Mouse (Mus musculus): Measurements from ENCODE around the gene Luzp1. TPM values are rescaled to one million over a fixed set of nuclear protein-coding genes. Genes with fewer than 3 reads are reported as not detected.
A peak's percentile ranks its signal among the peaks of the same experiment; 100 is the strongest.

The Luzp1 gene
- total RNA-seq, 2 experiments from 2014 or later = 80.6 to 95.8 TPM

DNA sequence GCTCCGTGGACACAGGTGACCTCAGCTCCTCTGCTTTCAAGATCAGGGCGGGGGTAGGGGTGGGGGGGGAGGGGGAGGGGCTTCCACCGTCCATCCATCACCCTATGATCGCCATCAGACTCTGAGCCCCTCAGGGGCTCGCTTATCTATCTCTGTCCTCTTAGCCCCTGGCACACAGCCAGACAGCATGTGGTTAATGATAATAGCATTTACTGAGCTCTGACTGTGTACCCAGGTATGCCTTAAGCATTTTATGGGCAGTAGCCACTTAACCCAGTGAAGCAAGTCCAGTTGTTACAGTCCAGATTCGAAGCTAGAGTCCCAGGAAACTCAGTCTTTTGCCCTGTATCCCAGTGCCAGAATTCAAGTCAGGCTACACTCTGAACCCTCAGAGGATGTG lies 18.0 kb upstream of the Luzp1 start:
- DNase-seq (ENCODE audit: low spot score in 2 of 2) = no peak
- Histone ChIP-seq H3K4me3 (no peak overlapping the region), H3K27ac (no peak overlapping the region)
- no peak for TF ChIP-seq CTCF (conservative IDR thresholded peaks at IDR 0.05)

DNA sequence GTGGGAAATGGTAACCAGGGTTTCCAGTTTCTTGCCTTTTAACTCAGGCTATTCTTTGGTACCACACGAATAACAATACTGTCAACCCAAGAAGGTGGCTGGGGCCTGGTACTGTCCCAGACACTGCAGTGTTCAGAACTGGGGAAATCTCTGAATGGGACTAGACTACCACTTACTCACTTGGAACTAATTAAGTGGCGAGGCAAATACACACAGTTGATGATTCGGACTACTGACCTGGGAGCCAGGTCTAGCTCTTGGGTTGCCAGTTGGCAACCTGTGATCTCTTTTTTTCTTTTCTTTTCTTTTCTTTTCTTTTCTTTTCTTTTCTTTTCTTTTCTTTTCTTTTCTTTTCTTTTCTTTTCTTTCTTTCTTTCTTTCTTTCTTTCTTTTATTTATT lies 17.3 kb upstream of the Luzp1 start:
- DNase-seq (ENCODE audit: low spot score in 2 of 2) = no peak
- no peak overlapping the region for H3K27ac ChIP-seq
- no peak for TF ChIP-seq CTCF (conservative IDR thresholded peaks at IDR 0.05)

DNA sequence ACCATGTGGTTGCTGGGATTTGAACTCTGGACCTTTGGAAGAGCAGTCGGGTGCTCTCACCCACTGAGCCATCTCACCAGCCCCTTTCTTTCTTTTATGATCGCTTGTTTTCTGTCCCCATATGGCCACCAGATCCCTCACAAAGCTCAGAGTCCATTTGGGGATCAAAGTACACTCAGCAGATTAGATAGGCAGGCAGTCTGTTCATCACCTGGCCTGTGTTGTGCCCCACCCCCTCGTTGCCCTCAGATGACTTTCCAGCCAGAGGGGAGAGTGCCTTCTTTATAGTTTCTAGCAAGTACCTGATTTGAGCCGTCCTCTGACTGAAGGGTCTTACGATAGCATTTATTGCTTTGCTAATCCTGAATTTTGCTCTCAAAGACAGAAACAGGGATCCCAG lies 16.8 kb upstream of the Luzp1 start:
- H3K4me3 ChIP-seq = no peak overlapping the region
- no peak overlapping the region for H3K27ac ChIP-seq
- TF ChIP-seq CTCF (conservative IDR thresholded peaks at IDR 0.05) = no peak
- no peak for DNase-seq (ENCODE audit: low spot score in 2 of 2)

More for the DNA sequence above, 17.3 kb upstream of the Luzp1 start:
- no peak overlapping the region for H3K4me3 ChIP-seq

DNA sequence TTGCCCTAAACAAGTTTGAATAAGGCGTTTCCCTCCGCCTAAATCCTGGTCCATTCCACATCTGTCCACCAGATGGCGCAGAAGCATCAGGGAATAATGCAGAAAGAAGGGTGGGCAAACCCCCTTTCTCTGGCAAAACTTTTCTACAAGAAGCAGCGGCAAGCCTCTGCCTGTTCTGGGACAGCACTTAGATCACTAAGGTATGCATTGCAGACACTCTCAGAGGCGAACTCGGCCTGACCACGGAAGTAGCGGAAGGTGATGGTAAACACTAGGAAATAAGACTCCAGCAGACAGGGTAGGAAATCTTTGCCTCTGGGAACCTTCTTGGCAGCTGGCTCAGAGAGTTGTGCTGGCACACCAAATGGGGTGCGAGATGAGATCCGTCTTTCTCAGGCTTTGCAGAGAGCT lies 14.7 kb upstream of the Luzp1 start:
- Histone ChIP-seq H3K4me3 (peak overlapping the region; percentile 39), H3K27ac (no peak overlapping the region)
- DNase-seq (ENCODE audit: low spot score in 2 of 2) = peak; percentile 54 to 84
- TF ChIP-seq CTCF (conservative IDR thresholded peaks at IDR 0.05) = peak; percentile 94

DNA sequence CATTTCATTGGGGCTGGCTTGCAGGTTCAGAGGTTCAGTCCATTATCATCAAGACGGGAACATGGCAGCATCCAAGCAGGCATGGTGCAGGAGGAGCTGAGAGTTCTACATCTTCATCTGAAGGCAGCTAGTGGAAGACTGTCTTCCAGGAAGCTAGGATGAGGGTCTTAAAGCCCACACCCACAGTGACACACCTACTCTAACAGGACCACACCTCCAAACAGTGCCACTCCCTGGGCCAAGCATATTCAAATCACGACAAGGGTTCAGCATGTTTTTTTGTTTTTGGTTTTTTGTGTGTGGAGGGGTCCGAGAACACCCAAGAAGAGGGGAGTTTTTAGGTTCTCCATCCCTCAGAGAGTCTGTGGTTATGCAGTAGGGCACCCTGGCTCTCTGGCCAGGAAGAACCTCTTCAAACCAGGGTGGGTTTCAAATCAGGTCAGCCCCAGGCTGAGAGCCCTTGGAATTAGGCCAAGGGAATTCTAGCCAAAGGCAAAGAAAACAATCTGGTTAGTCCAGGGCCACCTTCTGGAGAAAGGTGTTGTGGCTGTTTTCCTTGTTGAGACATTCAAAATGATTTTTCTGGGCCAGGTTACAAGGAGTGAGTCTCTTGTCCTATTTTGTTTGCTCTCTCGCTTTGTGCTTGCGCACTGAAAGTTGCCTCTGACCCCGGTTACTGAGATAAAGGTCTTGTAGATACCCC lies 12.9 kb upstream of the Luzp1 start:
- no peak for DNase-seq (ENCODE audit: low spot score in 2 of 2)
- H3K4me3 ChIP-seq = no peak overlapping the region
- no peak overlapping the region for H3K27ac ChIP-seq
- TF ChIP-seq CTCF (conservative IDR thresholded peaks at IDR 0.05) = no peak

DNA sequence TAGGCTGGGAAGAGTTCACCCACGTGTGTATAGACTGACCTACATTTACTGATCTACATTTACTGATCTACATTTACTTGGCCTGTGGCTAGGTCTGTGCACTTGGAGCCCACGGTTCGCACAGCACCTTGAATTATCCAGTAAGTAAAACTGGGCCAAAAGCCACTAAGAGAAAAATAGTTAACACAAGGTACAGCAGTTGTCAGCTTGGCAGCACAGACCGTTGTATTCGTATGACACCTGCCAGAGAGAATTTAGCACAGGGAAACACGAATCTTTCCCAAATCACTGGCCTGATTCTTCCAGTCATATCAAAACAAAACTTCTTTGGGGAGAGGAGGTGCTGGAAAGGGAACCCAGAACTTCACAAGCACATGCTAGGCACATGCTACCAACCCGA lies 11.3 kb upstream of the Luzp1 start:
- TF ChIP-seq CTCF (conservative IDR thresholded peaks at IDR 0.05) = no peak
- DNase-seq (ENCODE audit: low spot score in 2 of 2) = no peak
- no peak overlapping the region for H3K4me3 ChIP-seq
- no peak overlapping the region for H3K27ac ChIP-seq

DNA sequence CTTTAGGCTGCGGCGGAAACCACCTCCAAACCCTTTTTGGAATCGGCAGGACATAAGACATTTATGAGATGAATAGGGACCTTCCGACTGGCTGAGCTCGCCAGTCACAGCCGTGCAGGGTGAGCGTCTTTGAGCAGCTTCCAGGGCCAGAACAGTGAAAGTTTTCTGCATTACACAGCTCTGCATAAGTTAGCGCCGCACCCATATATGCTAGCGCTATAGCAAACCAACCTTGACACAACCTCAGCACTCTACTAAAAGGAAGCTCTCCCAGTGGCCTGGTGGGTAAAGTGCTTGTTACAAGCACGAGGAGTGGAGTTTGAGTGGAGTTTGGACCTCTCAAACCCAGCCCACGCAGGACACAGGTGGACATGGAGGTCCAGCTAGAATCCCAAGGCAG lies 10.4 kb upstream of the Luzp1 start:
- H3K4me3 ChIP-seq = no peak overlapping the region
- H3K27ac ChIP-seq = no peak overlapping the region
- no peak for TF ChIP-seq CTCF (conservative IDR thresholded peaks at IDR 0.05)
- no peak for DNase-seq (ENCODE audit: low spot score in 2 of 2)

DNA sequence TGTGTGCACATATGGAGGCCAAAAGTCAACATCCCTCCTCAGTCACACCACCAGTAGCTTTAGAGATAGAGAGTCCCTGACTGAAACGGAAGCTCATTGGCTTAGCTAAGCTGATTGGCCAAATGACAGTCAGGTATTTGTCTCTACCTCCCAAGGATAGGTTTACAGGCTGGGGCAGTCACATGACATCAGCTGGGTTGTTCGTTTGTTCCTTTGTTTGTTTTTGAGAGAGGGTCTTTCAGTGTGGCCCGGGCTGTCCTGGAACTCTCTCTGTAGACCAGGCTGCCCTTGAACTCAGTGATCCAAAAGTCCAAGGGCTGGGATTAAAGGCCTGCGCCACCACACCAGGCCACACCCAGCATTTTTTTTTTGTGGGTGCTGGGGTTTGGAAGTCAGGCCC lies 8.4 kb upstream of the Luzp1 start:
- H3K4me3 ChIP-seq = no peak overlapping the region
- H3K27ac ChIP-seq = peak overlapping the region; percentile 98; the same call in 1 of the 2 replicates
- DNase-seq (ENCODE audit: low spot score in 2 of 2) = no peak
- TF ChIP-seq CTCF (conservative IDR thresholded peaks at IDR 0.05) = no peak

DNA sequence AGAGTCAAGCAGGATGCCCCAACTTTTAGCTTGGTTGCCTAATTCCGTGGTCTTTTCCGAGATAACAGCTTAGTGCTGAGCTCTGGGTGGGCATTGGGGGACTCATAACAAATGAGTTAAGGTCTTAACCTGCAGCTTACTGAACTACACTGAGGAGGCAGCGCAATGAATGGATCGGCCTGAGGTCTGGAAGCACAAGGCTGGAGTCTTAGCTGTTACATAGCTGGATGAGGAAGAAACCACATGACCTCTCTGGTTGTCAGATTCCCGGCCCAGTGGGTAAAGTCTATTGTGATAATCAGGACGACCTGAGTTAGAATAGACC lies 7.8 kb upstream of the Luzp1 start:
- DNase-seq (ENCODE audit: low spot score in 2 of 2) = no peak
- Histone ChIP-seq H3K4me3 (peak overlapping the region; percentile 85), H3K27ac (peak overlapping the region; percentile 98)
- no peak for TF ChIP-seq CTCF (conservative IDR thresholded peaks at IDR 0.05)

DNA sequence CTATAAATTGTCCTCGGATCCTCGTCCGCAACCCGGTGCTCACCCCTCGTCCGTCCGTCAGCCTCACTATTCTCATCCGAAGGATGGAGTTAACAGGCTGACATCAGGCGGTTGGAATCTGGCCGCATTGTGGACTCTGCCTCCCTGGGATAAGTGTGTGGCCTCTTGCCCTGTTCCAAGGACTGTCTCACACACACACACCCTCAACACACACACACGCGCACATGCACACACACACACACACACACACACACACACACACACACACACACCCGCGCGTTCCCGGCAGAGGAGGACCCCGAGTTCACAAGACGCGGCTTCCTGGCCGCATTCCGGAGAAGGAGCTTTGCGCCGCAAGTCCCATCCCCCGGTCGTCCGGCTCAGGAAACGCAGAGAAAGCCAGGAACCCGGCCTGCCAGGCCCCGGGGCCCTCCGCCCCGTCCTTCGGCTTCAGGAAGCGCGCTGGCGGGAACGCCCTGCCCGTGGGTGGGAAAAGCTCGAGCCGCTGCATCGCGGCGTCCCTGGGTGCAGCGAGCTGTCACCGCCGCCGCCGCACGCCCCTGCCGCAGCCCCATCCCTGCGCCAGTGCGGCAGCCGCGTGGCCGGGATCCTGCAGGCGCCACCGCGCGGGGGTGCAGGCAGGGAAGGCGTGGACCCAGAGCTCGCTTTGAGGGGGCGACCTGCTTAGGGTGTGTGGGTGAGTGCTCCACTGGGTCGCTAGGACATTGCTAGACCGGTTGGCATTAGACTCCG lies 7.3 kb upstream of the Luzp1 start, which contains the start of gene 6030445D17Rik:
6030445D17Rik (plus strand) TSS at position 165 of the 753 bp plus-strand sequence.
- H3K4me3 ChIP-seq = peak within 1 kb of the TSS; percentile 85
- H3K27ac ChIP-seq = peak within 1 kb of the TSS; percentile 98
- DNase-seq (ENCODE audit: low spot score in 2 of 2) = peak; percentile 41 to 59
- peak; percentile 23 for TF ChIP-seq CTCF (conservative IDR thresholded peaks at IDR 0.05)

DNA sequence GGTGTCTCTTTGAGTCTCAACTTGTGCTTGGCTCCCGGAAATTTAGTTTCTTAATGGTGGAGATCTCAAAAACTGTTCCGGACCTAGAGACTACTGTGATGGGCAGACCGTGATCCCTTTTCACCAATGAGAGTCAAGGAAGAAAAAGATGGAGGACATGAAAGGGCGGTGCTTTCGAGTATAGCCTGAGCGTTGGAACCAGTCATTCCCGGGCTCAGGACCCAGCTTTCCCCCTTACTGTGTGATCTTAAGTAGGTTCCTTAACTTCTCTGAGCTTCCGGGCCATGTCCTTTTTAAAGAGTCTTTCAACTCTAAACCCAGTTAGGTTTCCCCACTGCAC lies 6.8 kb upstream of the Luzp1 start:
- TF ChIP-seq CTCF (conservative IDR thresholded peaks at IDR 0.05) = no peak
- Histone ChIP-seq H3K4me3 (peak overlapping the region; percentile 85), H3K27ac (peak overlapping the region; percentile 98)
- DNase-seq (ENCODE audit: low spot score in 2 of 2) = no peak

DNA sequence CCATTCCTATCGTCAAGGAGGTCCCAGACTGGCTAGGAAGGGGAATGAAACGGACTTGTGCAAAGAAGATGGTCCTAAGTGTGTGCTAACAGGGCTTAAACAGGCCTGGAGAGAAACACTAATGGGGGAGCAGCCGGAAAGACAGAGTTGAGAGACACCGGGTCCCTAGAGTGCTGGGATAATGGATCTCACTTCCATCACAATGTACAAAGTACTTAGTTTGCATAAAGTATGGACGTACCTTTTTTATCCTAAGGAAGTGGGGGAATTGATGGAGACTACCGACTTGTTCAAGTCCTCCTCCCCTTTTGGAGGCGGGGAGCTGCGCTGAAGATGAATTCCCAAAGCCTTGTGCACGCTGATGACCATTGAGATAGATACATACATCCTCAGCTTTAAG lies 6.1 kb upstream of the Luzp1 start:
- peak overlapping the region; percentile 85 for H3K4me3 ChIP-seq
- DNase-seq (ENCODE audit: low spot score in 2 of 2) = no peak
- TF ChIP-seq CTCF (conservative IDR thresholded peaks at IDR 0.05) = no peak

DNA sequence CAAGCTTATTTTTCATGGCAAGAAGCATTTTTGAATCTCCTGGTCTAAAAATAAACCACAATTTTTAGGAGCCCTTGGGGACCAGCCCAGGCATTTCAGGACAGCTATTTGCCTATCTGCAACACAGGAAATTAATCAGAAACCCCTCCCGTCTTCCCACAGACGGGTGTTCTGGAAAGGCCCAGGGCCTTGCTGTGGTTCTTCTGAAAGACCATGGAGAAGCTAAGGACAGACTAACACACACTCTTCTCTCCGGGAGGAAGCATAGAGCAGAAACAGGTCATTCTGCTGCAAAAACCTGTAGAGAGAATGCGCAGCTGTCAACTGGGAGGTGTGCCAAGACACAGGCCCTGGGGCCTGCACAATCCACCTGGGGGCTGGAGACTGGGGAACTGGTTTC lies 3.3 kb upstream of the Luzp1 start:
- no peak overlapping the region for H3K4me3 ChIP-seq
- no peak for TF ChIP-seq CTCF (conservative IDR thresholded peaks at IDR 0.05)
- peak overlapping the region; percentile 82 for H3K27ac ChIP-seq
- no peak for DNase-seq (ENCODE audit: low spot score in 2 of 2)

More for the DNA sequence above, 6.1 kb upstream of the Luzp1 start:
- peak overlapping the region; percentile 98; the same call in 1 of the 2 replicates for H3K27ac ChIP-seq
